Mouse (Mus musculus): ENCODE results near the gene Usp12.

Gene Usp12

GRCm38 (mm10) chr5:146700099-146700498, 94.7 kb downstream of the Usp12 start:
- in situ Hi-C loops (cut with MboI, MseI): loop anchor here (10.0 kb wide), 1 partner anchor 625 kb away; the partner anchor contains the start of gene Urad

DNA sequence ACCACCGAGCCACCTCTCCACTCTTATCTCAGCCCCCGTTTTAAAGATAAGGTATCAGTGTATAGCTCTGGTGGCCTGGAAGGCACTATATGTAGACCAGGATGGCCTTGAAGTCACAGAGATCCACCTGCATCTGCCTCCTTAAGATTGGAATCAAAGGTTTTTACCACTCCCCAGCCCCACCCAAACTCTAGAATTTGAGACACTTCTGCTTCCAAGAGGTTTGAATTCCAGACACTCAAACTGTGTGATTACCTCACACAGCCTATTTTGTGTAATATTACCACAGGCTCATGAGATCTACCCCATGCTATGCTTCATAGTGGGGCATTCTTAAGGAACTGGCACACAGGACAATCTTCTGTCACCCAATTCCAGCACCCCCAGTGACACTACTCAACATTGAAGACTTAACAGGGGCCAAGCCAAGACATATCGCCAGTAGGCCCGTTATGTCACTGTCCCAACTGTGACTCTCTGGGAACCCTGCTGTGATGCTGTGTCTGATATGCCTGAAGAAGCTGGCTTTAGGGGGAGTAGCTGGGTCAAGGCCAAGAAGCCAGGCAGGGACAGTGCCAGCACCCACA, 95.3 kb downstream of the Usp12 start:
- in situ Hi-C loops (cut with MboI, MseI): loop anchor here (10.0 kb wide), 1 partner anchor 625 kb away; the partner anchor contains the start of gene Urad

- in situ Hi-C loops (cut with MboI, MseI): no loop called here
These were observed 99.3 kb downstream of the Usp12 start for GRCm38 (mm10) chr5:146695543-146695942.

DNA sequence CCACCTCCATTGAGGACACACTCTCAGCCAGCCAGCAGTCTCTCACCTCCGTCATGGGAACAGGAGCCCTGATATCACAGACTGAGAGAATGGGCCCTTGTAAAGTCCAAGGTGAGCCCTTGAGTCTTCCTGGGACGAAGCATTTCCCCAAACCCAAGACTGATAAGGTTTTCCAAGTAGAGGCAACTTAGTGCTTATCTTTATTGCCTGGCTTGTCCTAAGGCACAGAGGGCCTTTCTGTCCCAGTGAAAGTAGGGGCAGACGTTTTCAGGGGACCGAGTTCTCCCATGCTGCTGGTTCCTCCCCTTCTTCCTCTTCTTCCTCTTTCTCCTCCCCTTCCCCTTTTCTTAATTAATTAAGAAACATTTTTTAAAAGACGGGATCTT, 101.8 kb downstream of the Usp12 start:
- in situ Hi-C loops (cut with MboI, MseI): no loop called here

GRCm38 (mm10) chr5:146692361-146692975, 102.3 kb downstream of the Usp12 start:
- in situ Hi-C loops (cut with MboI, MseI): no loop called here

DNA sequence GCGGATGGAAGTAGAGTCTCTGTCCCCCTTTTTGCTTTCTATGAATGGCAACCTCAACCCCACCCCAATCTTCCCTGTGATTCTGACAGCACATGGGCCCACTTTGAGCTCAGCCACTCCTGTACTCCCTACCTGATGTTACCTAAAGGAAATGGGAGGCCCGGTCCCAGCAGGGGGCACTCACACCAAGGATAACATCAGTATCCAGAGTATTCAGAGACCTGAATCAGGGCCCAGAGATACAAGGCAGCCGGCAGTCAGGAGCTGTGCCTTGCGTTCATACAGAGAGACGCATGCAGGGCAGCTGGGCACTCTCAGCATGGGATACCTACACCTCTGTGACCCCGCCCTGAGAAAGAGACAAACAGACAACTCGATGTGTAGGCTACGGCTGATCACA, 103.1 kb downstream of the Usp12 start:
- in situ Hi-C loops (cut with MboI, MseI): no loop called here

GRCm38 (mm10) chr5:146687541-146688313, 107.1 kb downstream of the Usp12 start:
- in situ Hi-C loops (cut with MboI, MseI): loop anchor here (5.0 kb wide), 1 partner anchor 540 kb away; no protein-coding TSS in a partner anchor

- in situ Hi-C loops (cut with MboI, MseI): loop anchor here (5.0 kb wide), 1 partner anchor 540 kb away; no protein-coding TSS in a partner anchor
These were observed 107.9 kb downstream of the Usp12 start for GRCm38 (mm10) chr5:146686954-146687353.
